Mouse (Mus musculus): ENCODE measurements around the gene Agtpbp1. TPM values are rescaled to one million over a fixed set of nuclear protein-coding genes. Genes with fewer than 3 reads are reported as not detected.

The Agtpbp1 gene
- polyA plus RNA-seq, 1 experiment from 2014 or later: 12.3 TPM

GRCm38 (mm10) chr13:59515074-59515473, 70.0 kb downstream of the Agtpbp1 start:
- H3K4me1 ChIP-seq (replicated peaks): peaks cover 4% of the 10 kb centered on the region; the same call in 1 of the 2 replicates

GRCm38 (mm10) chr13:59509644-59510366, 75.2 kb downstream of the Agtpbp1 start:
- no peak for DNase-seq (ENCODE audit: low spot score)
- H3K27me3 ChIP-seq (ENCODE audit: insufficient read depth, poor library complexity, severe bottlenecking): no peaks in the 10 kb centered on the region
- no peaks in the 10 kb centered on the region for H3K4me1 ChIP-seq (replicated peaks)
- peaks cover 17% of the 10 kb centered on the region for H3K36me3 ChIP-seq
- 77% methylated on average over 10 of the region's 10 CpGs for WGBS
- H3K9me3 ChIP-seq: no peaks in the 10 kb centered on the region
- H3K27ac ChIP-seq: no peak overlapping the region
- no peak overlapping the region for H3K4me3 ChIP-seq

More at GRCm38 (mm10) chr13:59515074-59515473, 70.0 kb downstream of the Agtpbp1 start:
- no peaks in the 10 kb centered on the region for H3K9me3 ChIP-seq
- H3K27me3 ChIP-seq (ENCODE audit: insufficient read depth, poor library complexity, severe bottlenecking): no peaks in the 10 kb centered on the region
- H3K36me3 ChIP-seq: peaks cover 14% of the 10 kb centered on the region
- no peak overlapping the region for H3K27ac ChIP-seq
- peak; percentile 35 for DNase-seq (ENCODE audit: low spot score)
- H3K4me3 ChIP-seq: no peak overlapping the region
- 22% methylated on average over 7 of the region's 7 CpGs for WGBS

GRCm38 (mm10) chr13:59508584-59508983, 76.4 kb downstream of the Agtpbp1 start:
- no peaks in the 10 kb centered on the region for H3K9me3 ChIP-seq
- H3K36me3 ChIP-seq: peaks cover 16% of the 10 kb centered on the region
- no peak overlapping the region for H3K4me3 ChIP-seq
- H3K27ac ChIP-seq: no peak overlapping the region
- DNase-seq (ENCODE audit: low spot score): no peak
- WGBS: 81% methylated on average over 4 of the region's 4 CpGs
- H3K27me3 ChIP-seq (ENCODE audit: insufficient read depth, poor library complexity, severe bottlenecking): no peaks in the 10 kb centered on the region
- no peaks in the 10 kb centered on the region for H3K4me1 ChIP-seq (replicated peaks)

- Histone ChIP-seq H3K4me3 (no peak overlapping the region), H3K27me3 (ENCODE audit: insufficient read depth, poor library complexity, severe bottlenecking) (no peaks in the 10 kb centered on the region), H3K4me1 (replicated peaks) (no peaks in the 10 kb centered on the region), H3K27ac (no peak overlapping the region), H3K36me3 (peaks cover 3% of the 10 kb centered on the region; the same call in 1 of the 2 replicates), H3K9me3 (no peaks in the 10 kb centered on the region)
- 89% methylated on average over 1 of the region's 1 CpGs for WGBS
- no peak for DNase-seq (ENCODE audit: low spot score)
Measured at GRCm38 (mm10) chr13:59506450-59506849, 78.6 kb downstream of the Agtpbp1 start.

GRCm38 (mm10) chr13:59505867-59506266, 79.2 kb downstream of the Agtpbp1 start:
- no peak for DNase-seq (ENCODE audit: low spot score)
- WGBS: 83% methylated on average over 4 of the region's 4 CpGs
- no peak overlapping the region for H3K27ac ChIP-seq

GRCm38 (mm10) chr13:59503581-59503980, 81.4 kb downstream of the Agtpbp1 start:
- DNase-seq (ENCODE audit: low spot score): no peak
- H3K27me3 ChIP-seq (ENCODE audit: insufficient read depth, poor library complexity, severe bottlenecking): no peaks in the 10 kb centered on the region
- WGBS: 87% methylated on average over 4 of the region's 4 CpGs
- no peak overlapping the region for H3K4me3 ChIP-seq
- H3K27ac ChIP-seq: no peak overlapping the region
- H3K36me3 ChIP-seq: peaks cover 19% of the 10 kb centered on the region
- H3K4me1 ChIP-seq (replicated peaks): no peaks in the 10 kb centered on the region
- H3K9me3 ChIP-seq: no peaks in the 10 kb centered on the region

More at GRCm38 (mm10) chr13:59505867-59506266, 79.2 kb downstream of the Agtpbp1 start:
- H3K36me3 ChIP-seq: peaks cover 9% of the 10 kb centered on the region; the same call in 1 of the 2 replicates
- H3K9me3 ChIP-seq: no peaks in the 10 kb centered on the region
- H3K4me3 ChIP-seq: no peak overlapping the region
- no peaks in the 10 kb centered on the region for H3K27me3 ChIP-seq (ENCODE audit: insufficient read depth, poor library complexity, severe bottlenecking)
- H3K4me1 ChIP-seq (replicated peaks): no peaks in the 10 kb centered on the region

GRCm38 (mm10) chr13:59499831-59500230, 85.2 kb downstream of the Agtpbp1 start:
- Histone ChIP-seq H3K9me3 (peaks cover under 1% of the 10 kb centered on the region; the same call in 1 of the 2 replicates), H3K36me3 (peaks cover 20% of the 10 kb centered on the region), H3K27ac (no peak overlapping the region), H3K4me1 (replicated peaks) (peaks cover 12% of the 10 kb centered on the region), H3K4me3 (no peak overlapping the region), H3K27me3 (ENCODE audit: insufficient read depth, poor library complexity, severe bottlenecking) (no peaks in the 10 kb centered on the region)
- WGBS: 91% methylated on average over 6 of the region's 6 CpGs
- no peak for DNase-seq (ENCODE audit: low spot score)

- 94% methylated on average over 2 of the region's 2 CpGs for WGBS
- DNase-seq (ENCODE audit: low spot score): no peak
- H3K27me3 ChIP-seq (ENCODE audit: insufficient read depth, poor library complexity, severe bottlenecking): no peaks in the 10 kb centered on the region
- no peak overlapping the region for H3K27ac ChIP-seq
- H3K36me3 ChIP-seq: peaks cover 25% of the 10 kb centered on the region
- peaks cover 14% of the 10 kb centered on the region for H3K4me1 ChIP-seq (replicated peaks)
- H3K9me3 ChIP-seq: peaks cover 5% of the 10 kb centered on the region; the same call in 1 of the 2 replicates
- no peak overlapping the region for H3K4me3 ChIP-seq
Measured at GRCm38 (mm10) chr13:59499374-59499773, 85.7 kb downstream of the Agtpbp1 start.

GRCm38 (mm10) chr13:59498191-59498590, 86.8 kb downstream of the Agtpbp1 start:
- DNase-seq (ENCODE audit: low spot score): no peak
- Histone ChIP-seq H3K4me1 (replicated peaks) (peaks cover 14% of the 10 kb centered on the region), H3K27ac (no peak overlapping the region), H3K9me3 (peaks cover 5% of the 10 kb centered on the region; the same call in 1 of the 2 replicates), H3K36me3 (peaks cover 31% of the 10 kb centered on the region), H3K27me3 (ENCODE audit: insufficient read depth, poor library complexity, severe bottlenecking) (no peaks in the 10 kb centered on the region), H3K4me3 (no peak overlapping the region)
- WGBS: 81% methylated on average over 5 of the region's 5 CpGs

GRCm38 (mm10) chr13:59495839-59496238, 89.2 kb downstream of the Agtpbp1 start:
- 23% methylated on average over 8 of the region's 8 CpGs for WGBS
- Histone ChIP-seq H3K4me3 (no peak overlapping the region), H3K36me3 (peaks cover 25% of the 10 kb centered on the region), H3K9me3 (peaks cover 5% of the 10 kb centered on the region; the same call in 1 of the 2 replicates), H3K27ac (peak overlapping the region; percentile 83), H3K4me1 (replicated peaks) (peaks cover 14% of the 10 kb centered on the region), H3K27me3 (ENCODE audit: insufficient read depth, poor library complexity, severe bottlenecking) (no peaks in the 10 kb centered on the region)
- DNase-seq (ENCODE audit: low spot score): peak; percentile 40

GRCm38 (mm10) chr13:59494619-59495262, 90.3 kb downstream of the Agtpbp1 start:
- Histone ChIP-seq H3K27ac (0 out of 2 replicates have a peak overlapping the region, but pooled peaks have one; percentile 16), H3K27me3 (ENCODE audit: insufficient read depth, poor library complexity, severe bottlenecking) (no peaks in the 10 kb centered on the region; the same call in 1 of the 2 replicates), H3K9me3 (peaks cover 5% of the 10 kb centered on the region; the same call in 1 of the 2 replicates), H3K4me3 (no peak overlapping the region), H3K4me1 (replicated peaks) (peaks cover 14% of the 10 kb centered on the region), H3K36me3 (peaks cover 17% of the 10 kb centered on the region)
- 80% methylated on average over 5 of the region's 5 CpGs for WGBS
- DNase-seq (ENCODE audit: low spot score): peak; percentile 13

GRCm38 (mm10) chr13:59490726-59491125, 94.3 kb downstream of the Agtpbp1 start:
- Histone ChIP-seq H3K36me3 (peaks cover 16% of the 10 kb centered on the region), H3K27ac (no peak overlapping the region), H3K27me3 (ENCODE audit: insufficient read depth, poor library complexity, severe bottlenecking) (no peaks in the 10 kb centered on the region; the same call in 1 of the 2 replicates), H3K4me3 (no peak overlapping the region), H3K9me3 (peaks cover 5% of the 10 kb centered on the region; the same call in 1 of the 2 replicates), H3K4me1 (replicated peaks) (peaks cover 11% of the 10 kb centered on the region)
- DNase-seq (ENCODE audit: low spot score): no peak
- WGBS: 74% methylated on average over 4 of the region's 4 CpGs

- Histone ChIP-seq H3K27me3 (ENCODE audit: insufficient read depth, poor library complexity, severe bottlenecking) (no peaks in the 10 kb centered on the region; the same call in 1 of the 2 replicates), H3K27ac (no peak overlapping the region), H3K4me3 (no peak overlapping the region), H3K9me3 (no peaks in the 10 kb centered on the region), H3K36me3 (peaks cover 4% of the 10 kb centered on the region), H3K4me1 (replicated peaks) (0 out of 2 replicates have a peak, but pooled peaks cover 2% of the 10 kb centered on the region)
- 61% methylated on average over 2 of the region's 2 CpGs for WGBS
- no peak for DNase-seq (ENCODE audit: low spot score)
Measured at GRCm38 (mm10) chr13:59489143-59489542, 95.9 kb downstream of the Agtpbp1 start.
